Mouse (Mus musculus): Measurements from ENCODE around the gene Psd. TPM values are rescaled to one million over a fixed set of nuclear protein-coding genes. Genes with fewer than 3 reads are reported as not detected.
A peak's percentile ranks its signal among the peaks of the same experiment; 100 is the strongest.

The Psd gene
- total and polyA plus RNA-seq, 2 experiments, result 0.46 to 0.57 TPM

DNA sequence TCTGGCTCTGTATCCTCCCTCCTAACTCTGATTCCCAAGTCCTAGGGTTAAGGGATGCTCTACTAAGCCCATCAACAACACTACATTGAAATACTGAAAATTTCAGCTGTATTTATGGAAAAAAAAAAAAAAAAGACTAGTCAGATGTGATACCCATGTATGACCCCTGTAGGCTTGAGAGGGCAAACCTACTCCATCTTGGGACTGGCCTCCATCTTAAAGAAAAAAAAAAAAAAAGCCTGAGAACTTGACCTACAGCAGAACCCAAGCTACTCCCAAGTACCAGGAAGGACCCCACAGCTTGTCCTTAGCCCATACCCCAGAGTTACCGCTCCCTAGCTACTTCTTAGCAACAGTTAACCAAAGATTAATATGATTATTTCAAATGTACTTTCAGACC is 20.2 kb upstream of the Psd start:
- 100% methylated on average over 1 of the region's 1 CpGs for WGBS
- no peaks in the 10 kb centered on the region for H3K27me3 ChIP-seq (ENCODE audit: control insufficient read depth, insufficient read depth, low read length)
- no peaks in the 10 kb centered on the region for H3K79me2 ChIP-seq (ENCODE audit: control insufficient read depth, insufficient read depth, low read length)
- TF ChIP-seq POLR2A (IDR thresholded peaks at IDR 0.05; ENCODE audit: extremely low read depth, insufficient read depth, low read length), result no peak
- no peak for TF ChIP-seq CTCF (IDR thresholded peaks at IDR 0.05; ENCODE audit: low read depth, low read length)
- no peak overlapping the region for H3K9ac ChIP-seq (ENCODE audit: low read depth, low read length)
- peaks cover 4% of the 10 kb centered on the region; the same call in 1 of the 2 replicates for H3K4me1 ChIP-seq (ENCODE audit: control insufficient read depth, insufficient read depth, low read length)
- no peak for DNase-seq (ENCODE audit: extremely low read depth, low read depth, low spot score)
- no peaks in the 10 kb centered on the region for H3K36me3 ChIP-seq (ENCODE audit: control insufficient read depth, insufficient read depth, low read length)
- no peak overlapping the region for H3K27ac ChIP-seq (replicated peaks; ENCODE audit: insufficient read depth, low read depth, low read length)
- no peak overlapping the region for H3K4me3 ChIP-seq (ENCODE audit: insufficient read depth, low read depth, low read length)

DNA sequence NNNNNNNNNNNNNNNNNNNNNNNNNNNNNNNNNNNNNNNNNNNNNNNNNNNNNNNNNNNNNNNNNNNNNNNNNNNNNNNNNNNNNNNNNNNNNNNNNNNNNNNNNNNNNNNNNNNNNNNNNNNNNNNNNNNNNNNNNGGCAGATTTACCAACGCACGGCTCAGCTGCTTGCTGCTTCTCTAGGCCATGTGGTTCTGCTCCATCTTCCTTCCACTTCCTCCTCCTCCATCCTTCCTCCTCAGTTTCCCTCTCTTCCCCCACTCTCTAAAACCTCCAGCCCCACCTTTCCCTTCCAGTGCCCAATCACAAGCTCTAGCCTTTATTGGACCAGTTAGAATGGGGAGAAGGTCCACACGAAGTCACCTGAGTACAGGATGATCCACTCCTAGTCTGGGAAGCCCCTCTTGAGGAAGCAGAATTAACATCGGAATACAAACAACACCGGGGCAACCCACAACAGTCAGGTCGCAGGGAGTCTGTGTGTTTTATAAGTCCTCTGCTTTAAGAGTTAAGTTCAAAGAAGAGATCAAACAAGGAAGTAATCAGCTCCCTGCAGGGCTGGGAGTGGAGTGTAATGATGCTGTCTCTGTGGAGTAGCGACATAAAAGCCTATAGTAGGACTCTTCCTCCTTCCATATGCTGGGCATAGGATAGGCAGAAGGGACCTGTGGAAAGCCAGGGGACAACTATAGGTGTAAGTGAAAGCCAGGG is 17.9 kb upstream of the Psd start:
- H3K4me3 ChIP-seq (ENCODE audit: insufficient read depth, low read depth, low read length), result no peak overlapping the region
- TF ChIP-seq CTCF (IDR thresholded peaks at IDR 0.05; ENCODE audit: low read depth, low read length), result no peak
- no peak for TF ChIP-seq POLR2A (IDR thresholded peaks at IDR 0.05; ENCODE audit: extremely low read depth, insufficient read depth, low read length)
- no peaks in the 10 kb centered on the region for H3K79me2 ChIP-seq (ENCODE audit: control insufficient read depth, insufficient read depth, low read length)
- no peak overlapping the region for H3K27ac ChIP-seq (replicated peaks; ENCODE audit: insufficient read depth, low read depth, low read length)
- peaks cover 4% of the 10 kb centered on the region; the same call in 1 of the 2 replicates for H3K4me1 ChIP-seq (ENCODE audit: control insufficient read depth, insufficient read depth, low read length)
- no peak for DNase-seq (ENCODE audit: extremely low read depth, low read depth, low spot score)
- H3K9ac ChIP-seq (ENCODE audit: low read depth, low read length), result no peak overlapping the region
- no peaks in the 10 kb centered on the region for H3K27me3 ChIP-seq (ENCODE audit: control insufficient read depth, insufficient read depth, low read length)
- 58% methylated on average over 7 of the region's 7 CpGs for WGBS
- no peaks in the 10 kb centered on the region for H3K36me3 ChIP-seq (ENCODE audit: control insufficient read depth, insufficient read depth, low read length)

DNA sequence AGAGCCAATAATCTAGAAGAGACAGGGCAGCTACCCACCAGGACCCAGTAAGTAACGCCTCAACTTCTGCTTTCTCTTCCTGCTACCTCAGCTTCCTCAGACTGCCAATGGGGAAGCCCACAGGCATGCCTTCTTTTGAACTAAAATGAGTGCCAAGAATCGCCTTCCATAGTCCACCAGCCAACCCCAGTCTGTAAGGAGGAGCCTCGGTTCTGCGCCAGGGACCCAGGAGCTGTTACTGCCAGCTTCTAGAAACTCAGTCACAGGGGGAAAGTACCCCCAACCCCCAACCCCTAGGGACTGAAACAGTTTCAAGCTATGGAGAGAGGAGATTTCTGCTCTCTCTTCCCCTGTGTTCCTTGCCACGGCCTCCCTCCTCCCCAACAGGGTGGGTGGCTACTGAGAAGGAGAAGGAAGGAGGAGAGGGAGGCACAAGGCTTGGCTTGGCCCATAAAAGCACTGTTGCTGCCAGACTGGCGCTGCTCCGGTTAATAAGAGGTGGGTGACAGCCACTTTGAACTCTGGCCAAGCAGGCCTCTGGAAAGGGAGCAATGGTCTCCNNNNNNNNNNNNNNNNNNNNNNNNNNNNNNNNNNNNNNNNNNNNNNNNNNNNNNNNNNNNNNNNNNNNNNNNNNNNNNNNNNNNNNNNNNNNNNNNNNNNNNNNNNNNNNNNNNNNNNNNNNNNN is 12.5 kb upstream of the Psd start:
- H3K79me2 ChIP-seq (ENCODE audit: control insufficient read depth, insufficient read depth, low read length), result no peaks in the 10 kb centered on the region
- DNase-seq (ENCODE audit: extremely low read depth, low read depth, low spot score), result peak; percentile 26
- 64% methylated on average over 7 of the region's 7 CpGs for WGBS
- no peak overlapping the region for H3K9ac ChIP-seq (ENCODE audit: low read depth, low read length)
- H3K27me3 ChIP-seq (ENCODE audit: control insufficient read depth, insufficient read depth, low read length), result no peaks in the 10 kb centered on the region
- no peak overlapping the region; the same call in 1 of the 2 replicates for H3K4me3 ChIP-seq (ENCODE audit: insufficient read depth, low read depth, low read length)
- no peaks in the 10 kb centered on the region for H3K36me3 ChIP-seq (ENCODE audit: control insufficient read depth, insufficient read depth, low read length)
- peaks cover 3% of the 10 kb centered on the region; the same call in 1 of the 2 replicates for H3K4me1 ChIP-seq (ENCODE audit: control insufficient read depth, insufficient read depth, low read length)
- TF ChIP-seq POLR2A (IDR thresholded peaks at IDR 0.05; ENCODE audit: extremely low read depth, insufficient read depth, low read length) (no peak), CTCF (IDR thresholded peaks at IDR 0.05; ENCODE audit: low read depth, low read length) (no peak)
- H3K27ac ChIP-seq (replicated peaks; ENCODE audit: insufficient read depth, low read depth, low read length), result peak overlapping the region; percentile 7; the same call in 1 of the 2 replicates

DNA sequence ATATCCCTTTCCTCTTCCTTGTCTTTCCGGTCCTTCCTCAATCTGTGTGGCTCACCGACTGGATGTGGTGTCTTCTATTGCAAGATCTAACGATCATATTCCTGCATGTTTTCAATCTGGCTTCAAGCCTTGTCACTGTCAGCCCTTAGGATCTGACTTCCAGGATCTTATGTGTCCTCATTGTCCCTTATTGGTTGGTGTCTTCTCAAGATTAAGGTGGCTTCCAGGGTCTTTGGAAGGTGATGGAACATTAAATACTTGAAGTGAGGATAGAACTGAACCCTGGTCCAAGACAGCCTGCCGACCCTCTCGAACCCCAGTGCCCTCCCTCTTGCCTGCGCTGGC is 12.0 kb upstream of the Psd start:
- H3K27me3 ChIP-seq (ENCODE audit: control insufficient read depth, insufficient read depth, low read length), result no peaks in the 10 kb centered on the region
- no peaks in the 10 kb centered on the region for H3K36me3 ChIP-seq (ENCODE audit: control insufficient read depth, insufficient read depth, low read length)
- H3K27ac ChIP-seq (replicated peaks; ENCODE audit: insufficient read depth, low read depth, low read length), result 0 out of 2 replicates have a peak overlapping the region, but pooled peaks have one; percentile 7
- H3K4me3 ChIP-seq (ENCODE audit: insufficient read depth, low read depth, low read length), result peak overlapping the region; percentile 11; the same call in 1 of the 2 replicates
- H3K4me1 ChIP-seq (ENCODE audit: control insufficient read depth, insufficient read depth, low read length), result peaks cover 3% of the 10 kb centered on the region; the same call in 1 of the 2 replicates
- H3K79me2 ChIP-seq (ENCODE audit: control insufficient read depth, insufficient read depth, low read length), result no peaks in the 10 kb centered on the region
- DNase-seq (ENCODE audit: extremely low read depth, low read depth, low spot score), result no peak
- no peak for TF ChIP-seq CTCF (IDR thresholded peaks at IDR 0.05; ENCODE audit: low read depth, low read length)
- no peak for TF ChIP-seq POLR2A (IDR thresholded peaks at IDR 0.05; ENCODE audit: extremely low read depth, insufficient read depth, low read length)
- WGBS, result 46% methylated on average over 6 of the region's 6 CpGs
- peak overlapping the region; percentile 52 for H3K9ac ChIP-seq (ENCODE audit: low read depth, low read length)

DNA sequence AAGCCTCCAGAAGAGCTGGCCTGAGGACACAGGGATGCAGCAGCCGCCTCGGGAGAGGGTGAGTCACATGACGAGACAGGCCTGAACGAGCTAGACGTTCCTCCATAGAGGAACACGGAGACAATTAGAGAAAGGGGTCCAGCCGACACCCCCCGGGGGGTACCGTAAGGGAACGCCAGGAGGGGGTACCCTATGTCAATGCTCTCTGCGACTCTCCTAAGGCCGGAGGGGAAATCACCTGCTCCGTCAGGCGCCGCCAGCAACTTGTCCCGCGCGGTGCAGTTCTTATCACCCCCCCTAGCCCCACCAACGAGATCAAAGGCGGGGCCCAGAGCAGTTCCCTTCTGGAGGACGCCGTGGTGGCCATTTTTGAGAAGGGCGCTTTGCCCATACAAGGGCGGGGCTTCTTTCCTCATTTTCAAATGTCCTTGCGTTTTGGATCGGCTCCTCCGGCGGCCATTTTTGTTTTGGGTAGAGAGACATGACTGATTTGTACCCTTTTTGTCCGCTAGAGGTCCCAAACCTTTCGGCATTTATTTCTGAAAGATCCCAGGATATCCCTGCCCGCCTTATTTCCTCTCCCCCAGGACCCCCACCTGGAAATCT is 11.5 kb upstream of the Psd start, which contains the start of gene Cuedc2:
Gene Cuedc2 (minus strand): TSS at position 372 of the 606 bp plus-strand sequence.
- Histone ChIP-seq H3K36me3 (ENCODE audit: control insufficient read depth, insufficient read depth, low read length) (no peaks in the 10 kb centered on the region), H3K27me3 (ENCODE audit: control insufficient read depth, insufficient read depth, low read length) (no peaks in the 10 kb centered on the region), H3K27ac (replicated peaks; ENCODE audit: insufficient read depth, low read depth, low read length) (peak within 1 kb of the TSS; percentile 7; the same call in 1 of the 2 replicates), H3K79me2 (ENCODE audit: control insufficient read depth, insufficient read depth, low read length) (no peaks in the 10 kb centered on the region), H3K4me3 (ENCODE audit: insufficient read depth, low read depth, low read length) (peak within 1 kb of the TSS; percentile 69), H3K9ac (ENCODE audit: low read depth, low read length) (peak within 1 kb of the TSS; percentile 67), H3K4me1 (ENCODE audit: control insufficient read depth, insufficient read depth, low read length) (peaks cover 3% of the 10 kb centered on the region; the same call in 1 of the 2 replicates)
- DNase-seq (ENCODE audit: extremely low read depth, low read depth, low spot score), result peak; percentile 83
- WGBS, result under 1% methylated on average over 31 of the region's 31 CpGs
- 0 out of 2 replicates have a peak, but pooled peaks have one; percentile 24 for TF ChIP-seq POLR2A (IDR thresholded peaks at IDR 0.05; ENCODE audit: extremely low read depth, insufficient read depth, low read length)
- TF ChIP-seq CTCF (IDR thresholded peaks at IDR 0.05; ENCODE audit: low read depth, low read length), result peak; percentile 8; the same call in 1 of the 2 replicates

Measured in liver, adult 2 months (tissue).